Mouse (Mus musculus) midbrain, embryonic 10.5 days (tissue): ENCODE measurements at regions not wholly inside any gene's neighbourhood (a gene's known extent, or its start where the extent isn't known, plus 50 kb on each side); places are given as distances from the start of the nearest gene placed in this dataset. TPM values are rescaled to one million over a fixed set of nuclear protein-coding genes. Genes with fewer than 3 reads are reported as not detected.
A peak's percentile ranks its signal among the peaks of the same experiment; 100 is the strongest.

Experiments
- DNase-seq: peaks from one replicate; pipeline ENCODE4 v3.0.0-alpha.2; 2017; ENCODE audit warnings: low spot score
- H3K27ac ChIP-seq: fragments of 300-500 bp; sonication (generic); replicated peaks from 2 replicates; pipeline ENCODE4 v1.5.1; 2016; ENCODE audit warnings: mild to moderate bottlenecking
- H3K27me3 ChIP-seq: fragments of 300-500 bp; sonication (generic); 2 replicates; pipeline ENCODE4 v1.6.1; 2016; ENCODE audit warnings: low read depth, mild to moderate bottlenecking; ENCODE audit not compliant: poor library complexity, severe bottlenecking
- H3K36me3 ChIP-seq: fragments of 300-500 bp; sonication (generic); 2 replicates; pipeline ENCODE4 v1.6.1; 2016; ENCODE audit warnings: mild to moderate bottlenecking, moderate library complexity
- H3K4me1 ChIP-seq: fragments of 300-500 bp; sonication (generic); 2 replicates; pipeline ENCODE4 v1.6.1; 2016
- H3K4me3 ChIP-seq: fragments of 300-500 bp; sonication (generic); 2 replicates; pipeline ENCODE4 v1.5.1; 2016; ENCODE audit warnings: mild to moderate bottlenecking, moderate library complexity
- H3K9me3 ChIP-seq: fragments of 300-500 bp; sonication (generic); replicated peaks from 2 replicates; pipeline ENCODE4 v1.6.1; 2016; ENCODE audit warnings: mild to moderate bottlenecking
- WGBS: fragments of 180-500 bp; shearing (Covaris S2); methylation state at CpG from one replicate; pipeline ENCODE4 v1.1.7; 2016; 5-methylcytosine and 5-hydroxymethylcytosine counted together
- microRNA-seq: library from miRNA; unstranded; fragments of <30 nt; microRNA quantifications from one replicate; pipeline ENCODE4, GENCODE M21; 2017

GRCm38 (mm10) chr1:64173708-64174107 is 51.6 kb upstream of the Klf7 start:
- WGBS: 42% methylated on average over 4 of the region's 4 CpGs

GRCm38 (mm10) chr1:64172122-64172521 is 50.0 kb upstream of the Klf7 start:
- H3K4me3 ChIP-seq: no peak overlapping the region
- WGBS: 56% methylated on average over 2 of the region's 2 CpGs
- no peaks in the 10 kb centered on the region for H3K27me3 ChIP-seq
- peaks cover 35% of the 10 kb centered on the region for H3K4me1 ChIP-seq
- no peaks in the 10 kb centered on the region for H3K9me3 ChIP-seq
- no peak for DNase-seq
- no peaks in the 10 kb centered on the region for H3K36me3 ChIP-seq
- peak overlapping the region; percentile 68 for H3K27ac ChIP-seq

More at GRCm38 (mm10) chr1:64173708-64174107, 51.6 kb upstream of the Klf7 start:
- Histone ChIP-seq H3K9me3 (no peaks in the 10 kb centered on the region), H3K36me3 (no peaks in the 10 kb centered on the region), H3K4me1 (peaks cover 35% of the 10 kb centered on the region), H3K27ac (peak overlapping the region; percentile 68), H3K4me3 (no peak overlapping the region), H3K27me3 (no peaks in the 10 kb centered on the region)
- DNase-seq: no peak

Small RNA genes lying in the stretch of these regions (microRNA-seq; reads per million reads assigned to microRNA genes)
- not detected for gene Gm25748
